Mouse (Mus musculus) spleen, postnatal 10 days (tissue): ENCODE measurements around the gene Rabgap1l.

ENCODE experiments used
- DNase-seq, 2 experiments: peaks; one replicate each; pipeline ENCODE4 v3.0.0; 2021 to 2022; ENCODE audit warnings: low spot score in 2 of 2

Gene Rabgap1l

DNA sequence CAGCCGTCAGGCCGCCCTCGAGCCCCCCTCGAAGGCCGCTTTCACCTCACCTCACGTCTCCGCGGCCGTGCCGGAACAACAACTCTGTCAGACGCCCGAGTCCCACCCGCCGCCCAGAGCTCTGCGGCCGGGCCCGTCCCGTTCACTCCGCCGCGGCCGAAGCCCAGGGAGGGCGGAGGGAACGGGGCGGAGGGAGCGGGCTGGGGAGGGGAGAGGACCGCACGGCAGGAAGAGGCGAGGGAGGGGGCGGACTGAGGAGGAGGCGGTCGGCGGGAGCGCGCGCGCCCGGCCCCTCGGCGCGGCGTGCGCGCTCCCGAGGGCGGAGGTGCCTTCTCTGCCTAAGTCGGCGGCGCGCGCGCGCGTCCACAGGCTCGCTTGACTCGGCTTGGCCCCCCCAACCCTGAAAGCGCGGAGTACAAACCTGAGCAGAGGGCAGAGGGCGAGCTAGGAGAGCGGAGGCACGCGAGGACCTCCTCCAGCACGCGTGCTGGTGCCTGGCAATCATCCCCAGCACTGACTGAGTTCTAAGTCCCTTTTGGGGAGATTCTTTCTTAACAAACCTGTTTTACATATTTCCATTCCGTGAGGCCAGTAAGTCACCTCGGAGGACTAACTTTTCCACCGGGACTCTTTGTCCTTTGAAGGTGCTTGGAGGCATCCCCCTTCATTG, at the start of gene Rabgap1l:
TSS of gene Rabgap1l (minus strand) at position 526 of the 670 bp plus-strand sequence.
- DNase-seq: peak; percentile 82 to 94

- no peak for DNase-seq
These were observed 49.6 kb upstream of the Rabgap1l start for GRCm38 (mm10) chr1:160842567-160842966.

DNA sequence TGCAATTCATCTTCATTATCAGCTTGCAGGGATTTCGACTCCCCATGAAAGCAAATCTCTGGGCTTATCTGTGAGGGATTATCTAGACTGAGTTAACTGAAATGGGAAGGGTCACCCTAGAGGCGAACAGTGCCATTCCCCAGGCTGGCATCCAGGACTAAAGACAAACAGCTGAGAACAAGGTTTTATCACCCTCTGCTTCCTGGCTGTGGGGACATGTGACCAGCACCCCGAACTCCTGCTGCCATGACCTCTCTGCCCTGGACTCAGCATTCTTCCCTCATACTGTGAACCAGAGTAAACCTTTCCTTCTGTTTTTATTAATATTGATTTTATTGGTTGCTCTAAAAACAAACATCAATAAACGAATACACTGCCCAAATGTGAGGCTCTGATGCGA, 47.6 kb upstream of the Rabgap1l start:
- no peak for DNase-seq

- DNase-seq: no peak
These were observed 46.1 kb upstream of the Rabgap1l start for GRCm38 (mm10) chr1:160839095-160839494.

DNA sequence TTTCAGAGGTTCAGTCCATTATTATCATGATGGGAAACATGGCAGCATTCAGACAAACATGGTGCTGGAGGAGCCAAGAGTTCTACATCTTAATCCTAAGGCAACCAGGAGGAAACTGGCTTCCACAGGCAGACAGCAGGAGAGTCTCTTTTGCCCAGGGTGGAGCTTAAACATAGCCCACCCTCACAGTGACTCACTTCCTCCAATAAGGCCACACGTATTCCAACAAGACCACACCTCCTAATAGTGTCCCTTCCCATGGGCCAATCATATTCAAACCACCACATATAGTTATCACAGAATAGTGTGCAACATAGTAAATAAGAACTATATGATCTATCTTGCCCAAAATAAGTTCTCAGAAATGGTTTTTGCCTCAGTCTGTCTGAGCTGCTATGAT, 41.4 kb upstream of the Rabgap1l start:
- DNase-seq: no peak

DNA sequence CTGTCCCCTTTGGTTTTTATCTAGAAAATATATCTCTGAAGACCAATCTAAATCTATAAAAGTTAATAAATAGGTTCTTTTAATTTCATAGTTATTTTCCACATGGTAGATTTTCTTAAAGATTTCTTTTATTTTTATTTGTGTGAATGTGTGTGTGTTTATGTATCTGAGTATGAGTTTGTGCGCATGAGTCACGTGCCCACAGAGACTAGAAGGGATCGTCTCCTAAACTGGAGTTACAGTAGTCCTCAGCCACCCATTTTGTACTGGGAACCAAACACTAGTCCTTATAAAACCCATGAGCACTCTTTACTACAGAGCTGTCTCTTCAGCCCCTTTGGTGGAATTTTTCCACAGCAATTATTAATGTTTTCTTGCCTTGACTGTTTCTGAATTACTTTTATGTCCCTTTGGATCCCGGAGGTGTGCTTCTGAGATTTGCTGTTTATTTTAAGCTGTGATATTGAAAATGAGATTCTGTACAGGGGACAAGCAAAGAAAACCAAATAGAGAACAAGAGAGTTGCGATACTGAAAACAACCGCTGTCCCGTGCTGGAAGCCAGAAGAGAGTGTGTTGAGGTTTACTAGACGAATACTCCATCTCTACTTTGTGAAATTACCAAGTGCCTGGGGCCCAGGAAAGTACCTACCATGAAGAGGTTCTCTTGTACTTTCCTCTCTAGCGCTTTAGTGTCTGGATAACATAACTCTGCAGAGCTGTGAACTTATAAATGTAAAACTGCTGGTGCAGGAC, 39.4 kb upstream of the Rabgap1l start:
- DNase-seq: no peak

DNA sequence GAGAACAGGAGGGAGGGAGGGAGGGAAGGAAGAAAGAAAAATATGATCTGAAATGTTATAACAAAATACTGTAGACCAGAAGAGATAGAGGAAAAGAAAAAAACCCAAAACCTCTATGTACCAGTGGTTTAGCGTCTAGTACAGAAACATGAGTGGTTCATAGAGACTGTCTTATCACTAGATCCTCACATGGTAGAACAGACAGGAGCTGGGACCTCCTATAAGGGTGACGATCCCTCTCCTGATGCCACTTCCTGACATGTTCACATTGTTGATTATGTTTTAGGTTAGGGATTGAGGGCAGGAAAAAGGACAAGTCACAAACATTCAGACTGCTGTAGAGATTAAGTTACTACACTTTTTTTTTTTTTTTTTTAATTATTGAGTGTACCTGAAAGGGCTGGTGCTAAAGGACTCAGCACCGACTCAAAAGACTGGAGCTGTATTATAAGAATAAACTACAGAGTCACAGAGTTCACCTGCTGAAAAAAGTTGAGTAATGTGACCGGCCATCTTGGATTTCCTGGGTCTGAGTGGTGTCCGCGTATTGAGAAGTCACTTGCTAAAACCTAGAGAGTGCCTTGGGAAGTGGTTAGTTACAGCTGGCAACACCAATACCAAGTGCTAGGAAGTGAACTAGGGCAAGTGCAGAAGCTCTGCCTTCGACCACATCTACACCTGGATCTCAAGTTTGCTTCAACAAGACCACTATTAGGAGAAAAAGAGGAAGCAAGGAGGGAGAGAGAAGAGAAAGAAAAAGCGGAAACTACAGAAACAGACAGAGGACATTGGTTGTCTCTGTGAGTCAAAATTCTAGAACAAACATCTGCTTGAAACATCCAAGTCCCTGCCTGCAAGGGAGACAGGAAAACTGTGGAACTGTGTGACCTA, 37.8 kb upstream of the Rabgap1l start:
- DNase-seq: no peak

- DNase-seq: no peak
These were observed 32.4 kb upstream of the Rabgap1l start for GRCm38 (mm10) chr1:160825441-160825856.

DNA sequence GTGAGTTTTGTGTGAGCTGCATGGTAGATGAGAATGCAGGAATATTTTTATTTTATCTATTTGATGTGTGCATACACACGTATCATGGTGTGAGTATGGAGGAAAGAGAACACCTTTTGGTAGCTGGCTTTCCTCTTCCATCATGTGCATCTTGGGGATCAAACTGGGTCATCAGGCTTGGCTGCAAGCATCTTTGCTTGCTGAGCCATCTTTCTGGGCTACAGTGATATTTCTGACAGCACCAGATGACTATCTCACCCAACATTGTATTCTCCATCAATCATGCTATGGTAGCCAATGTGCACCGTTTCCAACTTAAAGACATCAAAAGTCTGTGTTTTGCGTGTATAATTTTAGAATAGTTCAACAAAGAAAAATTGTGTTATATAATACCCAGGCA, 30.6 kb upstream of the Rabgap1l start:
- DNase-seq: no peak

GRCm38 (mm10) chr1:160814198-160814597, 21.2 kb upstream of the Rabgap1l start:
- DNase-seq: no peak

- no peak for DNase-seq
These were observed 19.4 kb upstream of the Rabgap1l start for GRCm38 (mm10) chr1:160812428-160812827.

DNA sequence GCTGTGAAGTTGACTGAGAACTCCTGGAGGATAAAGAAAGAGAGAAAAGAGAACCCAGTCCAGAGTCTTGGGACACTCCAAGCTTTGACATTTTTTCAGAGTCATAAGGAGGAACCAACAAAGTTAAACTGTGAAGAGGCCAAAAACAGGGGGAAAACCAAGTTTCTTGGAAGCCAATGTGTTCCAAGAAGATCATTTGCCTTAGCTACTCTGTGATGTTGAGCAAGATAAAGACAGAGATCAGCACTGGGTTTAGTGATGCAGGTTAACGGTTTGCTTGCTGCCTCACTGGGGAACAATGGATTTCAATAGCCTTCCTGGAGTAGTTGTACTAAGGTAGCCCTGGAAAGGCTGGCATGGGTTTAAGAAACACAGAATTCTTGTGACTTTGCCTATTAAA, 18.9 kb upstream of the Rabgap1l start:
- no peak for DNase-seq

- no peak for DNase-seq
These were observed 12.3 kb upstream of the Rabgap1l start for GRCm38 (mm10) chr1:160805268-160805667.

GRCm38 (mm10) chr1:160799972-160800371, 7.0 kb upstream of the Rabgap1l start:
- no peak for DNase-seq

DNA sequence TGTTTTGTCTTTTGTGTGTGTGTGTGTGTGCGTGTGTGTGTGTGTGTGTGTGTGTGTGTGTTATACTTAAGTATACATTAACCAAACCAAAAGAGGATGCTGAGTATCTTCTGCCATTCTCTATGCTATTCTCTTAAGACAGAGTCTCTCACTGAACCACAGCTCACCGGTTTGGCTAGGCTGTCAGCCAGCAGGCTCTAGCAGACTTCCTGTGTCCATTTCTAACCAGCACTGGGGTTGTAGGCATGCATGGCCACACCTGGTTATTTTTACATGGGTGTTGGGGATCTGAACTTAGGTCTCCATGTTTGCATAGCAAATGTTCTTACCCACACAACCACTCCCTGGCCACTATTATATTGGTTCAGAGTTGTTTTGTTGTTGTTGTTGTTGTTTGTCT, 2.0 kb upstream of the Rabgap1l start:
- DNase-seq: no peak

DNA sequence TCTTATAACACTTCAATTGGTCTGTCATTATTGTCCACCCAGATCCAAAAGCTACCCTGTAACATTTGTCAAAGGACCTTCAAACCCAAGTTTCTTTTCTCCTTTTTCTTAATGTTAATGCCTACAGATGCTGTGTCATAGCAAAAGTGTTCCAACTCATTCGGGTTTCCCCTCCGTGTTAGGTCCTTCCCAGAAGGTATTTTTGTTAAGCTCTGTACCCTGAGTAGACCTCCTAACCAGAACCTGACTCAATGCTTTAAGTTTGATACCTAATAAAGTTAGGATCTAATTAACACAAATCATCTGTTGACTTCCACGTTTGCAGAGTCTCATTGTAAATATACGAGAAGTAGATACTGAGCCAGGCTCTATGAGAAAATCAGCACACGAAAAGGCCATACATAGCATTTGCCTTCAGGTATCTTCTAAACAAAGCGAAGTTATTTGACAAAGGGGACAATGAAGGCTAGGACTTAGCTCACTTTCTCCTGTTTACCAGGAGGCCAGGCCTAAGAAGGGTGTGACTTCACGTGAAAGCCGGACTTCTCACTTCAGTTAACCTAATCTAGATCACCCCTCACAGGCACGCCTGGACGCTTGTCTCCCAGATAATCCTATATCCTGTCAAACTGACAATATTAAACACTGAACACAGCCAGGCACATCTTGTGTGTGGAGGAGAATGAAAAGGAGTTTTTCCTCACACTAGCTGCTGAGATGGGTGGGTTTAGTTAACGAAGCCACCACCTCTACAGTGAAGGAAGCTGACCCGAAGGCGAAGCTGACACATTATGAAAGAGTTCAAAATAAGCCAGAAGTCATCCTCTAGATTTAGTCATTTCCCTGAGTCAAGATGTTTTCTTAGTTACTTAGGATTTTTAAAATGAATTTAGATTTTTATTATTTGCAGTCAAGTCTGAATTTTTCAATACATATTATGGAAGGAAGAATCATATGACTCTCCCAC, 1.1 kb upstream of the Rabgap1l start:
- peak; percentile 50 to 58 for DNase-seq

DNA sequence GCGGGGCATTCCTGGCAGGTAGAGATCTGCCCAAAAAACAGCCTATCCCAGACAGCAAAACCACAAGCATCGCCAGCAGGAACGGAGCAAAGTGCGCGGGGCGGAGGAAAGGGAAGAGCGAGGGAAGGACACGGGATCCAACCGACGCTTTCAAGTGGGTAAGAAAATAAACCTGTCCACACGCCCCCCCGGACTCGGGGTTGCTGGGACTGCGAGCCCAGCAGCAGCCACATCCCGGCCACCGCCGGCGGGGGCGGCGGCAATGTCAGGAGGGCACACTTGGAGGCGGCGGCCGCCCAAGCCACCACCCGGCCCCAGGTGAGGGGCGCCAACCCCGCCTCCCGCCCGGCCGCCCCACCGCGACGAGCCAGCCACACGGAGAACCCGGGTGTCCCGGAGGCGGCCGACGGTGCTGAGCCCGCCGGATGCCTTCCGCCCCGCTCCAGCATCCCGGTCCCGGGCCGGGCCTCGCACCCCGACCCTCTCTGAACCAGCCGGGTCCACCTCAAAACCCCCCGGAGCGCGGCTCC, 790 bp downstream of the Rabgap1l start:
- DNase-seq: peak; percentile 65 to 80

DNA sequence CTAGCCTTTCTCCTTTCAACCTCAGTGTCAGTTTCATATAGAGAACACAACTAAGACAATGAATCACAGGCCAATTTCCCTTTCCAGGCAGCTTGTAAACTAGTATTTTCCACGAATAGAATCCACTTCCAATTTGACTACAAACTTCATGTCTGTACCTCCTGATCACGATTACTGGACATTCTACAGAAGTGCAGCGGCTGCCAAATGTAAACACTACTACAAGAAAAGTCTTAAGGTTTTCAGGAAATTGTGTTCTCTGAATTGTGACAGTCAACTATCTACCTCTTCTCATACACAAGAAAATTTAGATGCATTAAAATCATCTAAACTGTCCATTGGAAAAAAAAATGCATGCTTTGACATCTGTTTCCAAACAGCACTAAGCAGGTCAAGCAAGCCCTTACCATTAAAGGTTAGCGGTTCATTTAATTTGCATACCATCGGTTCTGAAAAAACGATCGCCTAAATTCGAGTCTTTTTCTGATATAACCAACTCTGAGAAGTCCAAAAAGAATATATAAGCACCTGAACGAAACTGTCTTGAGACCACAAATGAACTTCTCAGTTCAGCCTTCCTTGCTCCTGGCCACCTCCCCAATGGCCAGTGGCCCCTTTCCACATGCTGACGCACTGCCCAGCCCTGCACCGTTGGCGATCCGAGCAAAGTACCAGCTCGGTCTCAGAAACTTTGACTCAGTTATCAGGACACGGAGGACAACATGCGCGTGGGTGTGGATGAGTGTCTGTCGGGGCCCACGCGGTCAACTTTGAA, 1.4 kb downstream of the Rabgap1l start:
- DNase-seq: no peak

DNA sequence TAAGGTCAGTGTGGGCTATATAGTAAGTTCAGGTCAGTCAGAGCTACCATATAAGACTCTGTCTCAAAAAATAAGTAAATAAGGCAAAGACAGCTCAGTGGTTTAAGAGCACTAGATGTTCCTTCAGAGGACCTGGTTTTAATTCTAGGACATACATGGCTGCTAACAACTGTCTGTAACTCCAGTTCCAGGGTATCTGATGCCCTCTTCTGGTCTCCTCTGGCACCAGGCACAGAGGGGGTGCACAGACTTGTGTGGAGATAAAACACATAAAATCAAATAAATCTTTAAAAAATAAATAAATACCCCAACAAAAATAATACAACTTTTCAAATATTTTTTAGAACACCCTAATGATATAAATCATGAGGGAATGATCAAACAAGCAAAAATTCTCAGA, 2.4 kb downstream of the Rabgap1l start:
- no peak for DNase-seq

GRCm38 (mm10) chr1:160789876-160790275, 3.1 kb downstream of the Rabgap1l start:
- peak in 1 of 2 experiments; percentile 30 for DNase-seq
